Mouse (Mus musculus): ENCODE data around the gene Rab1a.

Rab1a gene

DNA sequence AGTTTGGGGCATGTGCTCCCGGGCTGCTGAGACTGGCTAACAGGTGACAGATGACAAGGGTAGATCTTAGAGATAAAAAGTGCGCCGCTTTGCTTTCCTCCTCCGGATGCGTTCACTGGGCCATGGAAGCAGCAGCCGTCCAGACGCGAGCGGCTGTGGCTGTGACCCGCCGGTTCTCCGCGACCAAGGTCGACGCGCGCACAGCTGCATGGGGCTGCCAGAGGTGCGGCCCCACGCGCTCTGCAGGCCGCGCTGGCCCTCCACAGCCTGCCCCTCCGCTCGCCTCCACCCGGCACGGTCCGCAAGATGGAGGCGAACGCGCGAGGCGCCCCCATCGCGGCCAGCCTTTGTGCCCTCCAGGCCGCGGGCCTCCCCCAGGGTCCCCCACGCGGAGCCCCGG is 47.6 kb downstream of the Rab1a start:
- DNase-seq, result no peak

DNA sequence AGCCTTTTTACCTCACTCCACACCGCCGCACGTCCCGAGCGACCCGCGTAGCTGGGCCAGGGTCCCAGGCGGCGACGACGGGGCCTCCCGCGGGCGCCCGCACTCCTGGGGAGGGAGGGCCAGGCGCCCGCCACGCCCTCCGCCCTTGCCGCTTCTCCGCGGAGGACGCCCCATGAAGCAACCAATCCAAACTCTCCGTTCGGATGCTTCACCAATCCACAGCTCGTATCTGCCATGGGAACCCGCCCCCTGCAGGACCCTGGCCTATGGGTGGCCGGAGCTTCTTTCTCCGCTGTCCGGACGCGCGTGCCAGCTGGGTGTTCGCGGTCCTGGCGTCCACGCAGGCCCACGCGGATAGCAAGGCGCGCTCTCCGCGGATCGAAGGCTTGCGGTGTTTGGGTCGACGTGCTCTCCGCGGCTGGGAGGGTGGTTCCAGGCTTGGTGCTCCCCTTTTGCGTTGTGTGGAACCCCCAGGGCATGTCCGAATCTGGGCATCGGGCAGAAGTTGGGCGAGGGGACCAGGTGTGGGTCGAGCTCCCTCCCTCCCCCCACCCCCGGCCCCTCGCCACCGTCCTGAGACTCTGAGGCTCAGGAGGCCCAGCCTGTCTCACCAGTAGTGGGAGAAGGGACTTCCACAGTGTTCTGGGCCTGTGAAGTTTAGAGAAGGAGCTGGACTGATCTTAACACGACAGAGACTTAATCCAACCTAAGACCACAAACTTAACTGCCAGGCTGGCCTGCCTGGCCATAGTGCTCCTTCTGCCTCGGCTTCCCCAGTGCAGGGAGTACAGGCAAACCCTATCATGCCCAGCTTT is 48.3 kb downstream of the Rab1a start, which contains the start of gene Cep68:
Cep68 (minus strand) TSS at position 134 of the 815 bp plus-strand sequence.
- DNase-seq, result peak; percentile 97 to 98

DNA sequence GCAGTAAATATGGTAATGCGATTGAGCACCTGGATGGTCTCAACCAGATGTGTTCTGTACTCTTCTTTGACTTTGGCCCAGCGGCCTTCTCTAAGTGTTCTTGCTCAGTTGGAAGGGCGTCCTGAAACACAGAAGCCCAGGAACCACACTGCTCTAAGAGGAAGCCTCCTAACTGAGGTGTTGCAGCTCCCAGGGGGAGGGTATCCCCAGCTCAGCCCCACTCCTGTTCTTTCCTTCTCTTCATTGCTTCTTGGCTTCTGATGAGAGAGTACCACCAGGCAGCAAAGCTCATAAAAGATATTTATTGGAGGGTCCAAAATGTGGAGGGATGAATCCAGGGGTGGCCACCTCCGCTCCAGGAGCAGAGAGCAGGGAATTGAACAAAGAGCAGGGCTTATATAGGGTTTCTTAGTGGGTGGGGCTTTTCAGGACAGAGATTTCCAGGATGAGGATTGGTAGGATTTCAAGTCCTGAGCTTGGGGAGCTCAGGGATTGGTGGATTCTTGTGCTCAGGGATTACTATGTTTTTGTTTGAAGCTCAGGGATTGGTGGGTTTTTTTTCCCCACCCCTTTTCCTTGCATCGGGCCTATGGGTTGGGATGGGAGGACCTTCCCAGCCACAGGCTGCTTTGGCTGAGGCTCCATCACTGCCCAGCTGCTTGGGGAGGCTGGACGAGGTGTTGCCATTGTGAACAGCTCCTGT is 49.4 kb downstream of the Rab1a start:
- no peak for DNase-seq

DNA sequence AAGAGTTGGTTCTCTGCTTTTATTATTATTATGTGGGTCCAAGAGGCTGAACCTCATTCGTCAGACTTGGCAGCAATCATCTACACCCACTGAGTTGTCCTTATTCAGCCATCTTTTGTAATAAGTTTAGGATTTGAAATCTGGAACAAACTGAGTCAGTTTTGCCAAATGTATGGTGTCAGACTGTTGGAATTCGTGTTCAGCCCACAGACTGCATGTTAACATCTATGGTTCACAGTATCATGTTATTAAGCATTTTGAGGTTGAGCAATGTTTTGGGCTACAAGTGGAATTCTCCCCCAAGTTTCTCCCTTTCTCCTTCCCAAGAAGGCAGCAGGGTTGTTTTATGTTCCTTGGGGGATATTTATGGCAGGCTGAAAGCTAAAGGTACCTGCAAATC is 51.9 kb downstream of the Rab1a start:
- DNase-seq, result no peak

DNA sequence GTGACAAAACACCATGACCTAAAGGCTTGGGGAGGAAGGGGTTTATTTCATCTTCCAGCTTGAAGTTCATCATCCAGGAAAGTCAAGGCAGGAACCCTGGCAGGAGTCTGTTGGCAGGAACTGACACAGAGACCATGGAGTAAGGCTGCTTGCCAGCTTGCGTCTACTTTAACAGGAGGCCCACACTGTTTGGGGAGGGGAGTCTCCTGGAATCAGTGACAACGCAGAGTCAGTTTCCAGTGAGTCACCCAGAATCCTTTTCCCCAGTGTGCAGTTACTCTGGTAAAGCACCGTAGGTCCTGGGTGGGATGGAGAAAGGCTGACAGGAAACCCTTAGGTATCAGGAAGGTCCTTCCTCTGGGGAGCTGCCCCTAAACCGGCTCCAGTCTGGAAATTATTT is 53.6 kb downstream of the Rab1a start:
- DNase-seq, result no peak

DNA sequence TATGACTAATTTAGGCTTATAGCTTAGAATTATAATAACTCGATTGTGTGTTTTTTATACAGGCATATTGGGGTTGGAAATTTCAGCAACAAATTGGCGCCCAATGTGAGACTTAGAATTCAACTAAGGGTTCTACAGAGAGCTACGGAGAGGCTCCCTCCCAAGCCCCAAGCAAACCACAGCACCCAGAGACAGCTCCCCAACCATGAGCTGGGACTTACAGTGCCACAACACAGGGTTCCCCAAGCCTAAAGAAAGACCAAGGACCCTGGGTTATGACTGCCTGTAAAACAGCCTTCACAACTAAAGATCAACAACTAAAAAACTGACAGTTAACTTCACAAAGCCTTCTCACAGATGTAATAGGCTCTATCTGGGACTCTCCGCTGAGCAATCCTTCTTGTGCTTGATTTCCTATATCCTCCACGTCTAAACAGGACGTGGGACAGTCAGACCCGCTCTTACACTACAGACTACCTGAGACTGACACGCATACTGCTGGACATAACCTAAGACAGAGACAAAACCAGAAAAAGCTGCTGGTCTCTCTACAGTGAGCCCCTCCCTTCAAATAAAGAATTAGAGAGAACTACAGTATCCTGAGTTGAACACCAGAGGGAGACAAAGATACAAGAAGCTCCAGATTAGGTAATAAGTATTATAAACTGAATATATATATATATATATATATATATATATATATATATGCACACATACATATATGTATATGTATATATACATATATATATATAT is 61.6 kb downstream of the Rab1a start:
- DNase-seq, result no peak

DNA sequence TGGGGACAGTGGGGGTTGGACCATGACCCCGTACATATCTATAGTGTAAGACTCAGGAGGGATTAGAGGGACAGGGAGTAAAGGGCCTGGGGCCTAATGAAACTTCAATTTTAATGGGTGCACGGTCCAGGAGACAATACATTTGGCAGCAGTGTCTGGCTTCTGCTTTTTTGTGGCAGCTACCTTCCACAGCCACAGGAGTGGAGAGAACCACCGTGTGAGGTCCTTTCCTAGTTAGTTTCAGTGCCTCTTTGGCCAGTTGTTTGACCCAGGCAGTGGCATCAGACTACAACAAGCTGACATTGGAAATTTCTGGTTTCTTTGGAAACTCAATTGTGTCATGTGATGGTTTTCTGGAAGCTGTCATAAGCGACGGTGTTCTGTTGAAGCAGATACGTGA is 68.7 kb downstream of the Rab1a start:
- DNase-seq, result no peak

DNA sequence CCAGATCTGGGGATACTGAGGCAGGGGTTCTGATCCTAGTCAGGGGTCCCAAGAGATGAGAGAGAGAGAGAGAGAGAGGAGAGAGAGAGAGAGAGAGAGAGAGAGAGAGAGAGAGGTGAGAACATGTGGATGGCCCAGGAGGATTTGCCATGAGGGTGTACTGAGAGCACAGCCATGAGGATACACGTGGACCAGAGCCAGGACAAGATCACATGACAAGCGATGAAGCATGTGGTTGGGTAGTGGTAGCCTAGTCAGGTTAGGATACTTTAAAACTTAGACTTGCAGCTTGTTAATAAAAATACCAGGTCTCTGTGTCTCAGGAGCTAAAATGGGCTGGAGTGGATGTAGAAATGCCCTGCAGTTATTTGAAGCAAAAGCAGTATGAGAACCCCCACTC is 74.7 kb downstream of the Rab1a start:
- DNase-seq, result no peak

Measured in lung, postnatal 4 days (tissue).